10 mouse cellular contexts compared by ENCODE assay signal in the genomic region with DNA sequence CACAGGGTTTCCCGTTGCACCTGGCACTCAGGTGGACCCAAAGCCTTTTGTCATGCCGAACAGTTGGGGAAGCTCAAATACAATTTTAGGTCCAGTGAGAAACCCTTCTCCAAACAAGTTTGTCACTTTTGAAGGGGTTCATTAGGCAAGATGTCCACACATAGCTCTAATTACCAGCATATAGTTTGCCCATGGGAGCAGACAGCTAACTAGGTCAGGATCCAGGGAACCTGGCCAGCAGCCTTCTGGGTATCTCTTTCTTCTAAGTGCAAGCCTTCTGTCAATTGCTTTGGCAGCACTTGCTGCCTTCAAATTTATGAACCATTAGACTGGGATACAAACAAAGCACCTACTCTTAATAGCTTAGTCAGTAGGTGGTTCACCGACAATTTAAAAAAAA.
A peak's percentile ranks its signal among the peaks of the same experiment; 100 is the strongest.
DNase-seq lines count a peak whose midpoint lies in the region; ATAC-seq and TF ChIP-seq lines count a peak whose summit lies in the region.
"Had no signal": no experiment of that assay in that cellular context is flagged by ENCODE, and none has a peak within 500 bp of the region (broad histone marks: within the 10 kb centered on the region; RNA-seq: fewer than 3 reads in every experiment).

No protein-coding gene starts in this region.

- no peak overlapping the region for H3K4me2 ChIP-seq in forebrain, embryonic 14.5 days (ENCODE audit: low read length)
- H3K4me2 ChIP-seq: heart, embryonic 15.5 days had no signal

- no peak for TF ChIP-seq POLR2A in brain, embryonic 14.5 days (IDR thresholded peaks at IDR 0.05; ENCODE audit: borderline replicate concordance, extremely low read depth, insufficient read depth, insufficient read length, poor library complexity, severe bottlenecking)

- peak; percentile 86 for DNase-seq in forebrain, embryonic 14.5 days (ENCODE audit: low spot score)
- DNase-seq in forebrain, embryonic 10.5 days (ENCODE audit: extremely low spot score, low spot score), result no peak
- peak; percentile 36 for DNase-seq in layer of hippocampus, adult 9-11 months
- DNase-seq in layer of hippocampus, adult 11-12 months (ENCODE audit: low spot score), result no peak
- peak; percentile 94 for DNase-seq in brain, embryonic 14.5 days (ENCODE audit: low read depth)
- peak; percentile 89 to 94 for DNase-seq in cerebellum, postnatal 25 days
- DNase-seq in gastrocnemius, postnatal 36 days, result no peak
- DNase-seq in adrenal gland, adult 18-20 months (ENCODE audit: low spot score in 2 of 2), result no peak
- DNase-seq: kidney, postnatal 25 days had no signal

- H3K4me3 ChIP-seq in forebrain, embryonic 14.5 days (ENCODE audit: low read depth, low read length), result no peak overlapping the region
- H3K4me3 ChIP-seq in forebrain, embryonic 10.5 days, result no peak overlapping the region
- H3K4me3 ChIP-seq: heart, embryonic 15.5 days had no signal

- no peaks in the 10 kb centered on the region for H3K36me3 ChIP-seq in forebrain, embryonic 14.5 days (ENCODE audit: control insufficient read depth, insufficient read depth, low read length)
- H3K36me3 ChIP-seq in forebrain, embryonic 10.5 days (replicated peaks), result no peaks in the 10 kb centered on the region
- H3K36me3 ChIP-seq: heart, embryonic 15.5 days had no signal

- TF ChIP-seq CTCF in brain, embryonic 14.5 days (IDR thresholded peaks at IDR 0.05; ENCODE audit: borderline replicate concordance, extremely low read depth, insufficient read depth, insufficient read length), result no peak

- H3K27ac ChIP-seq in forebrain, embryonic 14.5 days (ENCODE audit: low read depth, low read length), result no peak overlapping the region
- H3K27ac ChIP-seq in forebrain, embryonic 10.5 days, result no peak overlapping the region
- H3K27ac ChIP-seq: heart, embryonic 15.5 days had no signal

- peak; percentile 61 for ATAC-seq in forebrain, embryonic 14.5 days

- H3K27me3 ChIP-seq in forebrain, embryonic 14.5 days (replicated peaks; ENCODE audit: control insufficient read depth, insufficient read depth, low read length), result no peaks in the 10 kb centered on the region
- H3K27me3 ChIP-seq in forebrain, embryonic 10.5 days (ENCODE audit: poor library complexity, severe bottlenecking), result no peaks in the 10 kb centered on the region
- H3K27me3 ChIP-seq: heart, embryonic 15.5 days had no signal

- peaks cover 22% of the 10 kb centered on the region for H3K4me1 ChIP-seq in forebrain, embryonic 14.5 days (ENCODE audit: control insufficient read depth, insufficient read depth, low read length)
- peaks cover 19% of the 10 kb centered on the region for H3K4me1 ChIP-seq in forebrain, embryonic 10.5 days

- 38% methylated on average over 3 of the region's 3 CpGs for WGBS in forebrain, embryonic 14.5 days
- WGBS in forebrain, embryonic 10.5 days, result 83% methylated on average over 3 of the region's 3 CpGs

- H3K9ac ChIP-seq in forebrain, embryonic 14.5 days (ENCODE audit: low read length), result no peak overlapping the region
- H3K9ac ChIP-seq: heart, embryonic 15.5 days had no signal

- no peaks in the 10 kb centered on the region for H3K9me3 ChIP-seq in forebrain, embryonic 14.5 days (replicated peaks; ENCODE audit: control insufficient read depth, low read length)
- no peaks in the 10 kb centered on the region for H3K9me3 ChIP-seq in forebrain, embryonic 10.5 days
- H3K9me3 ChIP-seq: heart, embryonic 15.5 days had no signal

- intact Hi-C loops in gastrocnemius, postnatal 36 days (cut with DNase I), result no loop called here

Comparison
In these comparisons a context has a peak if more than half of its experiments do, and no peak if none do; other contexts are left out.
1. DNase-seq: peak in forebrain, embryonic 14.5 days (single experiment), layer of hippocampus, adult 9-11 months (single experiment), brain, embryonic 14.5 days (single experiment) and cerebellum, postnatal 25 days (2 of 2); none in forebrain, embryonic 10.5 days (single experiment), layer of hippocampus, adult 11-12 months (single experiment), gastrocnemius, postnatal 36 days (0 of 2) and adrenal gland, adult 18-20 months (0 of 2).